Mouse (Mus musculus) intestine, embryonic 15.5 days (tissue): ENCODE results near the gene Rhoj. TPM values are rescaled to one million over a fixed set of nuclear protein-coding genes. Genes with fewer than 3 reads are reported as not detected.

Source experiments
- ATAC-seq: fragments of 200-750 bp; cut with Nextera tagmentation; 2 replicates; pipeline ENCODE4 v1.8.0; 2017; ENCODE audit warnings: moderate TSS enrichment, moderate library complexity
- H3K27ac ChIP-seq: fragments of 300-500 bp; sonication (generic); 2 replicates; pipeline ENCODE4 v1.5.1; 2015; ENCODE audit warnings: mild to moderate bottlenecking, inconsistent platforms
- H3K27me3 ChIP-seq: fragments of 300-500 bp; sonication (generic); replicated peaks from 2 replicates; pipeline ENCODE4 v1.6.1; 2015; ENCODE audit warnings: inconsistent platforms
- H3K36me3 ChIP-seq: fragments of 300-500 bp; sonication (generic); 2 replicates; pipeline ENCODE4 v1.6.1; 2015; ENCODE audit warnings: inconsistent platforms
- H3K4me1 ChIP-seq: fragments of 300-500 bp; sonication (generic); replicated peaks from 2 replicates; pipeline ENCODE4 v1.6.1; 2015; ENCODE audit warnings: inconsistent platforms
- H3K4me2 ChIP-seq: fragments of 300-500 bp; sonication (generic); replicated peaks from 2 replicates; pipeline ENCODE4 v1.6.1; 2015; ENCODE audit warnings: mild to moderate bottlenecking, inconsistent platforms
- H3K4me3 ChIP-seq: fragments of 300-500 bp; sonication (generic); replicated peaks from 2 replicates; pipeline ENCODE4 v1.5.1; 2015; ENCODE audit warnings: inconsistent platforms
- H3K9ac ChIP-seq: fragments of 300-500 bp; sonication (generic); 2 replicates; pipeline ENCODE4 v1.6.1; 2015; ENCODE audit warnings: inconsistent platforms
- H3K9me3 ChIP-seq: fragments of 300-500 bp; sonication (generic); 2 replicates; pipeline ENCODE4 v1.6.1; 2016; ENCODE audit warnings: inconsistent platforms
- WGBS: fragments of 180-500 bp; shearing (Covaris S2); methylation state at CpG from one replicate; pipeline ENCODE4 v1.1.7; 2015; 5-methylcytosine and 5-hydroxymethylcytosine counted together
- polyA plus RNA-seq: library from polyadenylated mRNA; unstranded; fragments of >200 nt; fragmentation: Nextera tagmentation; extraction: Ambion mirVana; gene quantifications from 2 replicates; pipeline ENCODE4 v1.2.1, GENCODE M21; 2015

Gene Rhoj
- polyA plus RNA-seq, 1 experiment from 2014 or later: 37.7 TPM

GRCm38 (mm10) chr12:75352410-75352809 lies 44.3 kb downstream of the Rhoj start:
- 10% methylated on average over 6 of the region's 6 CpGs for WGBS
- Histone ChIP-seq H3K27me3 (no peaks in the 10 kb centered on the region), H3K27ac (no peak overlapping the region), H3K4me1 (0 out of 2 replicates have a peak, but pooled peaks cover 10% of the 10 kb centered on the region), H3K9ac (no peak overlapping the region), H3K4me3 (no peak overlapping the region), H3K9me3 (no peaks in the 10 kb centered on the region), H3K4me2 (peak overlapping the region; percentile 5; the same call in 1 of the 2 replicates), H3K36me3 (no peaks in the 10 kb centered on the region)
- ATAC-seq: peak; percentile 91

DNA sequence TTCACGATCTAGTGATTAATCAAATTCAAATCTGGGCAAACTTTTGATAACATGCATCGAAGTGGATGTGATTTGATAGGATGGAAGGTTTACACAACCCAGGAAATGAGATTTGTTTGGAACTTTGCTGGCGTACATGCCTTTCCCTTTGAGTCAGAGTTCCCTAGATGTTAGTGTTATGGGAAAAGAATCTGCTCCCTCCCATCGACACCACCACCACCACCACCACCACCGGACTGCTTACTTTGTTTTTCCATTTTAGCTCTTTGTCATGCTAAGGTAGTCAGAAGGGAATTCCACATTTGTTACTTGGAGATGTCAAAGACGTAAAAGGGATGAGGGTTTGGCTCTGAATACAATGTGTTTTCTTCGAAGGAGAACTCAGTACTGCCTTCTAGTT lies 46.2 kb downstream of the Rhoj start:
- Histone ChIP-seq H3K9me3 (no peaks in the 10 kb centered on the region), H3K27me3 (no peaks in the 10 kb centered on the region), H3K4me3 (no peak overlapping the region), H3K4me2 (no peak overlapping the region), H3K36me3 (no peaks in the 10 kb centered on the region), H3K4me1 (0 out of 2 replicates have a peak, but pooled peaks cover 10% of the 10 kb centered on the region), H3K27ac (no peak overlapping the region), H3K9ac (no peak overlapping the region)
- WGBS: 63% methylated on average over 7 of the region's 7 CpGs
- ATAC-seq: no peak

DNA sequence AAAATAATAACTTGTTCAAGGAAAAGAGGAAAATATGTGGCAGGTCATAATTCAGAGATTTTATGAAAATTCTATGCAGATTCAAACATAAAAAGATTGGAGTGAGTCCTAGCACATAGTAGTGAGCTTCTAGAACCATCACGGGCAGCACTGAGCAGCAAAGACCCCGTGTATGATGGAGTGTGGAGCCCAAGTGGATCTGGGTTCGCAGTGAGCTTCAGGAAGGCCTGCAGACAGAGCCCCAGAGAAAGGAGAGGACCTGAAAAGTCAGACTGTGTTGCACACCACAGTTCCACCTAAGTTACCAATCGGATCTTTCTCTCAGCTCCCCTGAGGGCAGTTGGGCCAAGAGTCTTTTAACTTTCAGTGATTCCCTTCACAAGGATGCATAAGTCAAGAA lies 49.7 kb downstream of the Rhoj start:
- 91% methylated on average over 4 of the region's 4 CpGs for WGBS
- no peak overlapping the region for H3K4me2 ChIP-seq
- H3K9ac ChIP-seq: no peak overlapping the region
- H3K9me3 ChIP-seq: no peaks in the 10 kb centered on the region
- H3K36me3 ChIP-seq: no peaks in the 10 kb centered on the region
- no peak overlapping the region for H3K27ac ChIP-seq
- H3K4me3 ChIP-seq: no peak overlapping the region
- H3K27me3 ChIP-seq: no peaks in the 10 kb centered on the region
- H3K4me1 ChIP-seq: 0 out of 2 replicates have a peak, but pooled peaks cover 7% of the 10 kb centered on the region
- no peak for ATAC-seq

DNA sequence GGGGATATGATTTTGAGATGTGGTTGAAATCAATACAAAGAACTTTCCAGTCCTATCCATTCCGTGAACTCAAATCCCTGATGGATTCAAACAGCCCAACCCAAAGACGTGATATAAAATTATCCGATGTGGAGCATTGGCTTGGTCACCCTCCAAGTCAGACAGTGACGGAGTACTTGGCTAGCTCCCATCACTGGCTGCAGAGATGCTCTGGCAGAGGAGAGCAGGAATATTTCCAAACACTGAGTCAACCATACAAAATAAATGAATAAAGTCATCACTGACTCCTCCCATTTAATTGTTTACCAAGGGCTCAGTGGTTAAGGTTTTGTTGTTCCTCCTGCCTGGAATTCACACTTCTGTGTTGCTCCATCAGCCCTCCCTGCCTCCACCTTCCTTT lies 50.6 kb downstream of the Rhoj start:
- H3K4me3 ChIP-seq: no peak overlapping the region
- H3K27me3 ChIP-seq: no peaks in the 10 kb centered on the region
- ATAC-seq: no peak
- H3K9ac ChIP-seq: no peak overlapping the region
- H3K4me2 ChIP-seq: no peak overlapping the region
- no peaks in the 10 kb centered on the region for H3K36me3 ChIP-seq
- no peaks in the 10 kb centered on the region for H3K9me3 ChIP-seq
- 0 out of 2 replicates have a peak, but pooled peaks cover 3% of the 10 kb centered on the region for H3K4me1 ChIP-seq
- 66% methylated on average over 4 of the region's 4 CpGs for WGBS
- no peak overlapping the region for H3K27ac ChIP-seq

- H3K27ac ChIP-seq: no peak overlapping the region
- no peak overlapping the region for H3K4me2 ChIP-seq
- H3K4me3 ChIP-seq: no peak overlapping the region
- H3K9ac ChIP-seq: no peak overlapping the region
- H3K9me3 ChIP-seq: no peaks in the 10 kb centered on the region
- ATAC-seq: no peak
- H3K36me3 ChIP-seq: no peaks in the 10 kb centered on the region
- H3K27me3 ChIP-seq: no peaks in the 10 kb centered on the region
- WGBS: 55% methylated on average over 2 of the region's 2 CpGs
- 0 out of 2 replicates have a peak, but pooled peaks cover 3% of the 10 kb centered on the region for H3K4me1 ChIP-seq
Observed at GRCm38 (mm10) chr12:75359500-75359899, 51.4 kb downstream of the Rhoj start.

- Histone ChIP-seq H3K9ac (no peak overlapping the region), H3K27me3 (no peaks in the 10 kb centered on the region), H3K4me1 (no peaks in the 10 kb centered on the region), H3K9me3 (no peaks in the 10 kb centered on the region), H3K36me3 (no peaks in the 10 kb centered on the region), H3K4me2 (no peak overlapping the region), H3K4me3 (no peak overlapping the region), H3K27ac (no peak overlapping the region)
- ATAC-seq: no peak
- WGBS: 72% methylated on average over 5 of the region's 5 CpGs
Observed at GRCm38 (mm10) chr12:75359921-75360482, 51.9 kb downstream of the Rhoj start.

DNA sequence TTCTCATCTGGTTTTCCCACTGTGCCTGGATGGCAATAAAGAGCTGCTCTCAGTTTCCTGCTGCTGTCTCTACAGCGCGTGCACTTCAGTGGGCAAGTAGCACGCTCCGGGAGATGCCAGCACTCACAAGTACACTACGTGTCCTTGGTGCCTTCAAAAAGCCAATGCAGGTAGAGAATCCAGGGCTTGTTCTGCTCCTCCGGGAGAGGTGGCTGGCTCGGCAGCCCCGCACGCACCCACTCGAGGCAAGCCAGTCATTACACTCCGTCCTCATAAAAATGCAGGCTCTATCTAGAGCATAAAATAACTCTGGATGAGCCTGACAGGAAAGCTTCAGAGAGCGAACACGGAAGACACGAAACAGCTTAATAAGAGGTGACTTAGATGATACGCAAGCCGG lies 54.3 kb downstream of the Rhoj start:
- 92% methylated on average over 16 of the region's 16 CpGs for WGBS
- H3K36me3 ChIP-seq: no peaks in the 10 kb centered on the region
- H3K4me2 ChIP-seq: no peak overlapping the region
- H3K4me3 ChIP-seq: no peak overlapping the region
- no peak for ATAC-seq
- no peak overlapping the region for H3K9ac ChIP-seq
- H3K4me1 ChIP-seq: no peaks in the 10 kb centered on the region
- H3K27me3 ChIP-seq: no peaks in the 10 kb centered on the region
- no peaks in the 10 kb centered on the region for H3K9me3 ChIP-seq
- no peak overlapping the region for H3K27ac ChIP-seq

GRCm38 (mm10) chr12:75364416-75364815 lies 56.3 kb downstream of the Rhoj start:
- Histone ChIP-seq H3K4me1 (no peaks in the 10 kb centered on the region), H3K9ac (no peak overlapping the region), H3K27ac (no peak overlapping the region), H3K36me3 (no peaks in the 10 kb centered on the region), H3K9me3 (no peaks in the 10 kb centered on the region), H3K27me3 (no peaks in the 10 kb centered on the region), H3K4me2 (no peak overlapping the region), H3K4me3 (no peak overlapping the region)
- ATAC-seq: no peak
- WGBS: 92% methylated on average over 4 of the region's 4 CpGs

DNA sequence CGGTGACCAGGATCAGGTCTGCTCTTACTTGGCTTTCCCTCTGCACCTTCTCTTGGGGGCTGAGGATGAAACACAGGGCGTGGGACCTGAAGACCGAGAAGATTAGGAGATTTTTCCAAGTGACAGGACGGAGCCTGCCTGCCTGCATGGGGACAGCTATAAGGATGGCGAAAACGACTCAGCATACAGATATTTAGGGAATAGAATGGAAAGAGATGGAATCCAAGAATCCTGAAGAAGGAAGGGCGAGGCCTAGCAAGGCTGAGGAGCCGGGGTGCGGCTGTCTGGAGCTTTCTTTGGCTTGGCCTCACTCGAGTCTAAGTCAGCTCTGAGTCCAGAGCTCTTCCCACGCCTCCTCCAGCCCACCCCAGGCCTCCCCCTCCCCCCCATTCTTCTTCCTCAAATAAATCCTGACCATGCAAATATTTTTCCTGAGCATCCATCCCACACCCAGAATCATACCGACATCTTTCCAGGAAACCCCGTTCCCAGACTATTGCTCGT lies 57.6 kb downstream of the Rhoj start:
- no peak for ATAC-seq
- Histone ChIP-seq H3K27ac (no peak overlapping the region), H3K9me3 (no peaks in the 10 kb centered on the region)

GRCm38 (mm10) chr12:75367371-75367770 lies 59.2 kb downstream of the Rhoj start:
- no peaks in the 10 kb centered on the region for H3K9me3 ChIP-seq
- ATAC-seq: no peak
- no peak overlapping the region for H3K9ac ChIP-seq
- H3K27me3 ChIP-seq: no peaks in the 10 kb centered on the region
- H3K36me3 ChIP-seq: no peaks in the 10 kb centered on the region
- H3K4me1 ChIP-seq: no peaks in the 10 kb centered on the region
- H3K27ac ChIP-seq: no peak overlapping the region
- H3K4me3 ChIP-seq: no peak overlapping the region
- WGBS: 91% methylated on average over 6 of the region's 6 CpGs
- H3K4me2 ChIP-seq: no peak overlapping the region

More for the DNA sequence above, 57.6 kb downstream of the Rhoj start:
- 80% methylated on average over 14 of the region's 14 CpGs for WGBS
- no peaks in the 10 kb centered on the region for H3K4me1 ChIP-seq
- H3K4me3 ChIP-seq: no peak overlapping the region
- H3K27me3 ChIP-seq: no peaks in the 10 kb centered on the region
- no peak overlapping the region for H3K9ac ChIP-seq
- H3K36me3 ChIP-seq: no peaks in the 10 kb centered on the region
- no peak overlapping the region for H3K4me2 ChIP-seq

GRCm38 (mm10) chr12:75368527-75368926 lies 60.4 kb downstream of the Rhoj start:
- no peak overlapping the region for H3K9ac ChIP-seq
- no peak overlapping the region for H3K4me2 ChIP-seq
- WGBS: 89% methylated on average over 5 of the region's 5 CpGs
- H3K36me3 ChIP-seq: no peaks in the 10 kb centered on the region
- no peaks in the 10 kb centered on the region for H3K4me1 ChIP-seq
- H3K27me3 ChIP-seq: no peaks in the 10 kb centered on the region
- ATAC-seq: no peak
- H3K9me3 ChIP-seq: no peaks in the 10 kb centered on the region
- no peak overlapping the region for H3K27ac ChIP-seq
- no peak overlapping the region for H3K4me3 ChIP-seq

GRCm38 (mm10) chr12:75369418-75369851 lies 61.3 kb downstream of the Rhoj start:
- Histone ChIP-seq H3K27ac (no peak overlapping the region), H3K4me3 (no peak overlapping the region), H3K9ac (no peak overlapping the region), H3K36me3 (no peaks in the 10 kb centered on the region), H3K27me3 (no peaks in the 10 kb centered on the region), H3K4me2 (no peak overlapping the region), H3K4me1 (no peaks in the 10 kb centered on the region), H3K9me3 (no peaks in the 10 kb centered on the region)
- 49% methylated on average over 2 of the region's 2 CpGs for WGBS
- no peak for ATAC-seq

DNA sequence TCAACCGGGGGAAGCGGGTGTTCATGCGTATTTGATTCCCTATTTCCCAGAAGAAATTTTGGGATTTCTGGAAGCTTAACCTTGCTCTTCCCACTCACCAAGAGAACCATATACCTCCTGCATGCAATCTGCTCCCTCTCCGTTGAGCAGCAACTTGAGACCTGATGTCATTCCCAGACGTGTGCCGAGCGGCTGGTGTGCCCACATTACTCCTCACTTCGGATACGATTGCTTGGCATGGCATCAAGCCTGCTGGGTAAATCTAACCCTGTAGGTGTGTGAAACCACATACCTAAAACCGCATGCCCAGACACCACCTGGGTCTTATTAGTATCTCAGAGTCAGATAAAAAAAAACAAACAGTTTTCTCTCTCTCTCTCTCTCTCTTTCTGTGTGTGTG lies 66.3 kb downstream of the Rhoj start:
- Histone ChIP-seq H3K27ac (no peak overlapping the region), H3K4me3 (no peak overlapping the region), H3K9ac (no peak overlapping the region), H3K9me3 (no peaks in the 10 kb centered on the region), H3K36me3 (no peaks in the 10 kb centered on the region), H3K4me1 (no peaks in the 10 kb centered on the region), H3K27me3 (no peaks in the 10 kb centered on the region), H3K4me2 (no peak overlapping the region)
- WGBS: 92% methylated on average over 10 of the region's 10 CpGs
- no peak for ATAC-seq
